Mouse (Mus musculus) brain, embryonic 14.5 days (tissue): ENCODE results near the gene Pfas.

ENCODE experiments used
- CTCF ChIP-seq: fragments of 200-500 bp; IDR thresholded peaks from 2 replicates; pipeline ENCODE4 v1.5.1; 2012; ENCODE audit warnings: inconsistent platforms, mild to moderate bottlenecking, moderate library complexity, borderline replicate concordance; ENCODE audit not compliant: insufficient read depth, insufficient read length; ENCODE audit errors: extremely low read depth
- POLR2A ChIP-seq: fragments of 200-500 bp; IDR thresholded peaks from 2 replicates; pipeline ENCODE4 v1.6.1; 2012; ENCODE audit warnings: mild to moderate bottlenecking, inconsistent platforms, borderline replicate concordance; ENCODE audit not compliant: poor library complexity, insufficient read depth, insufficient read length, severe bottlenecking; ENCODE audit errors: extremely low read depth

- no peak for TF ChIP-seq CTCF
- no peak for TF ChIP-seq POLR2A
Measured at GRCm38 (mm10) chr11:69010400-69011323, 2.4 kb upstream of the Pfas start.
